ENCODE assay signal across 11 mouse cellular contexts in the genomic region with DNA sequence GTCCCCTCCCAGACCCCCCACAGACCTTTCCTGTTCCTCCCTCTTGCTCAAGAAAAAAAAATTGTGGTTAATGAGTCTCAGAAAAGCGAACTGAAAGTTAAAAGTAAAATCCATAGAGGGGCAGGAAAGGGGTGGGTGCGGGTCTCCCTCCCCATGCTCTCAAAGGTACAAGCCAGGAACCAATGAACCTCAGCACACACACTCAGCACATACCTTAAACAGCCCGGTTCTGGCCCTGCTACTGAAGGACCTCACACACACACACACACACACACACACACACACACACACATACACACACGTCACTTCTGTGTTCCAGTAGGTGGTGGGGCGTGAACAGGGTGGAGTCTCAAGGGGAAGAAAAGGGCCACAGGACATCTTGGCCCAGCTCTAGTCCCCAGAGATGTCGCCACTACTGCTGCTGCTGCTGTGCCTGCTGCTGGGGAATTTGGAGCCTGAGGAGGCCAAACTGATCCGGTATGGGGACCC. TPM values are rescaled to one million over a fixed set of nuclear protein-coding genes. Genes with fewer than 3 reads are reported as not detected.
DNase-seq lines count a peak whose midpoint lies in the region; TF ChIP-seq lines count a peak whose summit lies in the region.
"Had no signal": no experiment of that assay in that cellular context is flagged by ENCODE, and none has a peak within 500 bp of the region (broad histone marks: within the 10 kb centered on the region; RNA-seq: fewer than 3 reads in every experiment).

A gene (plus strand): TSS at position 168 of the 489 bp plus-strand sequence.

- no peaks in the 10 kb centered on the region for H3K9me3 ChIP-seq in ES-E14 (ENCODE audit: control insufficient read depth, insufficient read depth, low read depth, low read length)
- H3K9me3 ChIP-seq: heart, embryonic 10.5 days; midbrain, embryonic 12.5 days had no signal

- peak; percentile 96; the same call in 1 of the 2 replicates for TF ChIP-seq POLR2A in lung, adult 2 months (IDR thresholded peaks at IDR 0.05; ENCODE audit: borderline replicate concordance, extremely low read depth, low read depth, low read length)
- TF ChIP-seq POLR2A in small intestine, adult 2 months (IDR thresholded peaks at IDR 0.05; ENCODE audit: low read depth, low read length) = no peak

- in situ Hi-C loops in ES-E14 (cut with MboI; ENCODE audit: low sequenced_read_pairs in 2 of 2, unreplicated experiment in 2 of 2) = no loop called here

- H3K36me3 ChIP-seq in ES-E14 (ENCODE audit: control insufficient read depth, insufficient read depth, low read length, poor library complexity, severe bottlenecking) = no peaks in the 10 kb centered on the region
- no peaks in the 10 kb centered on the region for H3K36me3 ChIP-seq in small intestine, adult 2 months (ENCODE audit: control insufficient read depth, insufficient read depth, low read length)
- H3K36me3 ChIP-seq: heart, embryonic 10.5 days; midbrain, embryonic 12.5 days had no signal

- H3K4me3 ChIP-seq in ES-E14 (ENCODE audit: insufficient read depth in 1 of 2, low read depth in 1 of 2, low read length in 2 of 2, poor library complexity in 1 of 2, severe bottlenecking in 1 of 2) = no peak within 1 kb of the TSS
- peak within 1 kb of the TSS; percentile 62 for H3K4me3 ChIP-seq in lung, adult 2 months (replicated peaks; ENCODE audit: extremely low read depth, low read depth, low read length)
- H3K4me3 ChIP-seq in small intestine, adult 2 months (ENCODE audit: low read depth, low read length) = peak within 1 kb of the TSS; percentile 25; the same call in 1 of the 2 replicates
- H3K4me3 ChIP-seq: heart, embryonic 10.5 days; midbrain, embryonic 12.5 days had no signal

- no peak within 1 kb of the TSS for H3K9ac ChIP-seq in ES-E14 (ENCODE audit: insufficient read depth, low read depth, low read length, poor library complexity, severe bottlenecking)
- H3K9ac ChIP-seq: midbrain, embryonic 12.5 days had no signal

- no peak within 1 kb of the TSS for H3K27ac ChIP-seq in ES-E14 (ENCODE audit: insufficient read depth, low read depth, low read length, poor library complexity, severe bottlenecking)
- peak within 1 kb of the TSS; percentile 26; the same call in 1 of the 2 replicates for H3K27ac ChIP-seq in small intestine, adult 2 months (ENCODE audit: insufficient read depth, low read depth, low read length)
- H3K27ac ChIP-seq: heart, embryonic 10.5 days; midbrain, embryonic 12.5 days had no signal

- TF ChIP-seq CTCF in lung, adult 2 months (IDR thresholded peaks at IDR 0.05; ENCODE audit: insufficient read depth, low read length) = no peak
- no peak for TF ChIP-seq CTCF in small intestine, adult 2 months (IDR thresholded peaks at IDR 0.05; ENCODE audit: extremely low read depth, insufficient read length, insufficient replicate concordance, low read depth, low read length)

- 0 out of 2 replicates have a peak, but pooled peaks cover 2% of the 10 kb centered on the region for H3K27me3 ChIP-seq in small intestine, adult 2 months (ENCODE audit: control insufficient read depth, insufficient read depth, low read length)
- H3K27me3 ChIP-seq: midbrain, embryonic 12.5 days had no signal

- 26% methylated on average over 7 of the region's 7 CpGs for WGBS in lung, adult 2 months
- 22% methylated on average over 7 of the region's 7 CpGs for whole genome bisulfite sequencing in small intestine, adult 2 months

- DNase-seq in ES-E14 (ENCODE audit: low read depth, low spot score) (no peak), adipocyte (ENCODE audit: low spot score) (no peak)
- no peak for DNase-seq in gonadal fat pad, adult 2 months (ENCODE audit: low read depth)
- DNase-seq in lung, adult 2 months = peak; percentile 57
- DNase-seq in layer of hippocampus, postnatal 10 days (ENCODE audit: low spot score in 2 of 2) = no peak
- no peak for DNase-seq in urinary bladder, postnatal 10 days (ENCODE audit: low spot score)
- DNase-seq: cerebellum, adult 11-12 months; layer of hippocampus, adult 9-11 months had no signal

- H3K4me1 ChIP-seq in ES-E14 (ENCODE audit: control insufficient read depth in 2 of 2, insufficient read depth in 2 of 2, low read length in 2 of 2, poor library complexity in 1 of 2) = peaks cover 0 to 22% of the 10 kb centered on the region in 2 experiments; a peak in 2 of 4 replicates
- H3K4me1 ChIP-seq in lung, adult 2 months (ENCODE audit: control insufficient read depth, insufficient read depth, low read length) = no peaks in the 10 kb centered on the region; the same call in 1 of the 2 replicates
- 0 out of 2 replicates have a peak, but pooled peaks cover 2% of the 10 kb centered on the region for H3K4me1 ChIP-seq in small intestine, adult 2 months (ENCODE audit: control insufficient read depth, insufficient read depth, insufficient read length, low read length)
- H3K4me1 ChIP-seq: heart, embryonic 10.5 days had no signal

TF ChIP-seq in ES-E14, 5 proteins besides CTCF, POLR2A, EP300 and RAD21:
- no peak for TF ChIP-seq MAFK (IDR thresholded peaks at IDR 0.05; ENCODE audit: insufficient read depth, low read depth, low read length)
- no peak for TF ChIP-seq ZNF384 (IDR thresholded peaks at IDR 0.05; ENCODE audit: low read depth, low read length)
- no peak for TF ChIP-seq CHD2 (IDR thresholded peaks at IDR 0.05; ENCODE audit: low read depth, low read length)
- TF ChIP-seq HCFC1 (IDR thresholded peaks at IDR 0.05; ENCODE audit: borderline replicate concordance, insufficient read depth, low read length) = no peak
TF ChIP-seq in ES-E14: peak in this region for 0.

RNA-seq across cellular contexts. Expression of the gene that starts here (rescaled TPM):
- 13.7 and 52.5 TPM in 2 replicates for total RNA-seq in ES-E14 (2012; rRNA removed)
- polyA plus RNA-seq in gonadal fat pad, adult 2 months (2012; rRNA removed) = 11.1 and 30.6 TPM in 2 replicates
- 576 and 610 TPM in 2 replicates for polyA plus RNA-seq in lung, adult 2 months (2012; rRNA removed)
- 6.4 and 11.1 TPM in 2 replicates for polyA plus RNA-seq in small intestine, adult 2 months (2012; rRNA removed)
- total RNA-seq in layer of hippocampus, postnatal 10 days (2021) = under 1 TPM in 1 of 2 experiments, not detected in 1; 0.98 TPM

Comparison
In these comparisons a context has a peak if more than half of its experiments do, and no peak if none do; other contexts are left out.
1. RNA of the gene that starts here (polyA plus RNA-seq): 576 to 610 TPM in lung, adult 2 months; 11.1 to 30.6 TPM in gonadal fat pad, adult 2 months and 6.4 to 11.1 TPM in small intestine, adult 2 months; every median in the first group is over 10 times any median in the second.
2. H3K4me3 ChIP-seq: peak in lung, adult 2 months (single experiment) and small intestine, adult 2 months (single experiment); none in ES-E14 (0 of 2).